Mouse (Mus musculus): Measurements from ENCODE around the gene Nedd9.

Nedd9 gene

DNA sequence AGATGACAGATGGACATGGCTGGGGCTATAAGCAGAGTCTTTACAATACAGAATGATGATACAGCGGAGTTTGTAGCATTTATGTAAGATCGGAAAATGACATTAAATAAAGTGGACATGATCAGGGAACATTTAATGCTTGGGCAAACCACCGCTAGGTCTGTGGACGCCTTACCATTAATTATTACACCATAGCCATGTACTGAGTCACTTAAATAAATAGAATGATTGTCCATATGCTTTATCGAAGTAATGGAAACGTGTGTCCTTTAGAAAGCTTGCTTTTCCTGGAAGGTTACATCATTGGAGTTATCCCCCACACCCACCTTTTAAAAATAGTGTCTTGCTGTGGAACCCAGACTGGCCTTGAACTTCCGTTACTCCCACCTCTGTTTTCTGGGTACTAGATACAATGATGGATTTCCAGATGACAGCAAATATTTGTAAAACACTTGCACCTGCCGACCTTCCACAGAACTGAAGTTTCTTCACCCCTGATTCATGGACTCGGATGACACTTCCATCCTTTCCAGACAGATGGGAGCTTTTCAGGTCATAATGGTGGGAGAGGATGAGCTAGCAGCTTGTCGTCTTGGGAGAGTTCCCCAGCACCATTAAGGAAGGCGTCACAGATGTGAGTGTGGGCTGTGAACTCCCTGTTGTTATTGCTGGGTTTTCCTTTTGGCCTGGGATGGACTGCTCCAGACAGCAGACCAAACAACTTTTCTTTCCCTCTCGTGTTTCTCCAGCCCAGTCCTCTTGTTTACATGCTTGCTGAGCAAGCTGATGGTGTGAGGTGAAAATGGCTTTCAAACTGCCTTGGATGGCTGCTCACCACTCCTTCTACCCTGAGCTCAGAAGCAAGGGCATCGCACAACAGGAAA lies 76.7 kb downstream of the Nedd9 start:
- ATAC-seq (ENCODE audit: low TSS enrichment) = no peak

DNA sequence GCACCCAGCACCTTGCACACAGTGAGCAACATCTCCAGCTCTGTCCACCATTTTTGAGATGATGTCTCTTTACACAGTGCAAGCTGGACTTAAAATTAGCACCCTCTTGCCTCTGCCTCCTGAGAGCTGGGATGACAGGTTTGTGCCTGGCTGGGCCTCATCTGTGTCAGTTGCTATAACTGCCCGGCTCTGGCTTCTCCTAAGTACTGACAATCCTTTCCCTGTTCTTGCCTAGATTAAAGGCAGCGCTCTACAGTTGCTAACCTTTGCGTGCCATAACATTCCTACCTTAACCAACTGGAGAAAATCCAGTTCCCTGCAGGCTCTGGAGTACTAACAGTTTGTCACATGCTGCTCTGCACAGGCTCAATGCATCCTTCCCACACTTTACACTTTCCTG lies 77.9 kb downstream of the Nedd9 start:
- ATAC-seq (ENCODE audit: low TSS enrichment) = no peak

DNA sequence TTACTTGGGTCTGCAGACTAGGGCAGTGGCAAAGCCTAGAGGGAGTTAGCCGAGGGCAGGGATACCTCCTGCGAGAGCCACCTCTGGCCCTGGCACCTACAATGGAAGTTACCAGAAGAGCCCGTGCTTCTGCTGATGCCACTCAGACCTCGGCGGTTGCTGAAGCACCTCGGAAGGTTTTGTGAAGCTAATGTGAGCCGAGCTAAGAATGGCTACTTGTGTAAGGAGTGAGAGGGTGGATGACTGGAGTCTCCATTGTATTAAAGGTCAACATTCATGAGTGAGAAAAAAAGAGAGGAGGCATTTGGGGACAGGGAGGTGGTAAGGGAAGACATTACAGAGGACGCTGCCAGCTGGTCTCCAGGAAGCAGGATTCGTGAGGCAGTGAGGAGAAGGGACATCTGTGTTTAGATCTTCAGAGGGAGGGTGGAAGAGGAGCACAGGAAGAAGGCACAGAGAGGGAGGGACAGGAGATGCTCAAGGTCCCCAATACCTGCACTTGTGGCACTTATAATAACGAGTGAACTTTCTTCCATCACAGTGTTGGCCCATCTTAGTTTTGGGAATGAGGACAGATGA lies 78.7 kb downstream of the Nedd9 start:
- ATAC-seq (ENCODE audit: low TSS enrichment) = peak; percentile 83

DNA sequence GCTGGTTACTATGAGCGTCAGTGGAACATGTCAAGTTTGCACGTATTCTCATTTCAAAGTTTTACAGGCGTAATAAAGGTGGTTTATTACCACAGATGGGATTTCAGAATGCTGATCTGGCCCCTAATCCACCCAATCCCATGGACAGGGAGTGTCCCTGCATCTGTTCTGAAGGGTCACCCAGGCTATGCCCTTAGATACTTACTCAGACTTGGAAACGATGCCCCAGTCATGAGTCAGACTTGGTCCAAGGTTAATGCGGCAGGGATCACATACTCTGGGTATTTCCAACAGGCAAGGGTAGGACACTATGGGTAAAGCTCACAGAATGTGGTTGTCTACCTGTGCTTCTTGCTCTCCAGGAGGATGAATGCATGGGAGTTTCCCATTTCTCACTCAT lies 82.2 kb downstream of the Nedd9 start:
- no peak for ATAC-seq (ENCODE audit: low TSS enrichment)

DNA sequence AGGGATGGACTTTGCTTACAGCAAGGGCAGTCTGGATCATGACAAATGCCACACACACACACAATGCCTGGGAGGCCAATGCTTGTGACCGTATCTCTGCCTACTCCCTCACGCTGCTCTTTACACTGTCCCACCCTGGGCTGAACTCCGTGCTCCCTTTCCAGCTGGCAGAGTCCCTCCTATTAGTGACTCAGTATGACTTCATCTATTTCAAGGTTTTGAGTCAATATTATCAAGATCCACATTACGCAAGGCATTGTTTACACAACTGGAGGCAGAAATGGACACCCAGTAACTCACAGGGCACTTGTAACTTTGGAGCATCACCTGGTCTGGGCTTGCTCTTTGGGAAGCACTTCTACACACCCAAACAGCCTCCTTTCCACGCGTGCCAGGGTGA lies 83.3 kb downstream of the Nedd9 start:
- ATAC-seq (ENCODE audit: low TSS enrichment) = no peak

DNA sequence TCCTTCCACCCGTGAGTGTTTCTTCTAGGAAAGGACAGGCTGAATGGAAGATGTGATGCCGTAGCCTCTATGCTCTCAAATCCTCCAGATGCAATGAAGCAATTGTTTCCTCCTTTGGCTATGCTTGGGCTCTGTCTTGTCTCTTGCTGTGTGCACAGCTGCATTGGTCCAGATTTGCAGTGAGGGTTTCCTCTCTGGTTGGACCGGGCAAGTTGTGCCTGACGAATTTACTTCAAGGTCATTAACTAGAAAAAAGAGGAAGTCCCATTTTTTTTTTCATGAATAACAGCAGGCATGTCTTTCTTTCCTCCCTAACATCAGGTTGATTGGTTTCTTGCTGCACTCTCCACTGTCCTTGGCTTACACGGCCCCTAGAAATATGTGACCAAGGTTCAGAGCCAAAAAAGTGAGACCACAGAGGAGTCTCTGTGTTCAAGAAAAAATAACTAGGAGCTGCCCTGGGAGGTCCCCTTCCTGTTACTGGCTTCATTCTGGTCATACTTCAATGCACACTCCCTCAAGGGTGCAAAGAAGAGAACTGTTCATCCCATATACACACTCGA lies 84.6 kb downstream of the Nedd9 start:
- ATAC-seq (ENCODE audit: low TSS enrichment) = no peak

DNA sequence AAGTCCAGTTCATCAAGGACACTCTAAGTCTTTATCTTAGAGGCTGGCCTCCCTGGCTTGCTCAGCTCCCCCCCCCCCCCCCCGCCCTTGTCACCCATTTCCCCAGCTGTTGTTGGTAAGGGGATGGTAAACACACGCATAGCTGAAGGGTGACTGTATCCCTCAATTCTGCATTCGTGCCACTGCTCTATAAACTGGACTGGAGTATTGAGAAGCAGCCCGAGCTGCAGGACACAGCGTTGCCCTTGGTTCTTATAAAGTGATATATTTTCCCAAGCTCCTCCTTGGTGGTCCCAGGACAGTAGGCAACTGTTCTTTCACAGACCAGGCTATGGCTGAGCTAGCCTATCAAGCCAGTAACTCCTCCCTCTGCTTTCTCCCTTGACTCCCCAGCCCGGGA lies 85.4 kb downstream of the Nedd9 start:
- no peak for ATAC-seq (ENCODE audit: low TSS enrichment)

DNA sequence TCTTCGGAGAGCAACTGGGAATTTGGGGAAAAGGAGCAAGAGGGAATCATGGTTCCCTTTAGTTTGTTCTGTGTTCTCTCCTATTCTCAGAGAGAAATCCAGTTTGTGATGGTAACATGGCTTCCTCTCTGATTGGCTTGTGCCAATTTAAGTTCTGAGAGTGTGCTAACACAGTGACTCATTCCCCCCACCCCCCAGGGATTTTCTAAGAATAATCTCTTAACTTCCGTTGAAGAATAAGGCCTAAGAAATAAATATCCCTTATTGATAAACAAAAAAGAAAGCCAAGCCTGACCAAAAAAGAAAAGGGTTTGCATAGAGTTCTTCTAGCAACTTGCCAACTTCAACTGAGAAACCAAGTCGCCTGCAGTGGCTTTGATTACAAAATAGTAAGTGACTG lies 86.9 kb downstream of the Nedd9 start:
- no peak for ATAC-seq (ENCODE audit: low TSS enrichment)

DNA sequence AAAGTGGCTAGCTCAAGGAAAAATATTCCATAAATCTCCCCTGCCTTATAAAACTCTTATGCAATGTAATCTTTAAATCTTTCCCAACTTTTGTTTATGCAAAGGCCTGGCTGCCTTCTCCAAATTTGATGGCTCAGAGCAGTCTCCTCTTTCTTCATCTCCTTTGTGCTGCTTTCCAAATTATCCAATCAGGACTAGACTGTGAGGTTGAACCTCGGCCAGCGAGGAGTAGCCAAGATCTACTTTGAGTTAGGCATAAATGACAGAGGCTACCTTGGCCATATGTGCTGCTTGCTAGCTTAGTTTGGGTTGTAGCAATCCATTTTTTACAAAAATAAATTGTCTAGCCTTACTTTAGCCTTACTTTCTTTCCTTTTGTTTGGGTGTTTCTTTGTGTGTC lies 95.0 kb downstream of the Nedd9 start:
- ATAC-seq (ENCODE audit: low TSS enrichment) = no peak

DNA sequence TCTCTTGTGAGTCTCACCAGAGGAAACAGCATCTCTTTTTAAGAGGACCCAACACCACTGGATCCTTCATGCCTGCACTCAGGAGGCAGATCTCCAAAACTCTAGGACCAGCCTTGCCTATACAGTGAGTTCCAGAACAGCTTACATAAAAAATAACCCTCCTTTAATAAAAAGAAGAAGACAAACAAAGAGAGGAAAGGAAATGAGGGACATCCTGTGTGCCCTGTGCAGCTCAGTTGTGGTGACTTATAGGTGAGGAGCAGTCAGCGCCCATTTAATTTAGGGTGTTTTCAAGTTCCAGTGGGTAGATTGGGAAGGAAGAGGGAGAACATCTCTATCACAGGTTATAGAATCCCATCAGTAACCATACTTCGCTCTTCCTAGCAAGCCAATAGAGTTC lies 96.5 kb downstream of the Nedd9 start:
- ATAC-seq (ENCODE audit: low TSS enrichment) = no peak

DNA sequence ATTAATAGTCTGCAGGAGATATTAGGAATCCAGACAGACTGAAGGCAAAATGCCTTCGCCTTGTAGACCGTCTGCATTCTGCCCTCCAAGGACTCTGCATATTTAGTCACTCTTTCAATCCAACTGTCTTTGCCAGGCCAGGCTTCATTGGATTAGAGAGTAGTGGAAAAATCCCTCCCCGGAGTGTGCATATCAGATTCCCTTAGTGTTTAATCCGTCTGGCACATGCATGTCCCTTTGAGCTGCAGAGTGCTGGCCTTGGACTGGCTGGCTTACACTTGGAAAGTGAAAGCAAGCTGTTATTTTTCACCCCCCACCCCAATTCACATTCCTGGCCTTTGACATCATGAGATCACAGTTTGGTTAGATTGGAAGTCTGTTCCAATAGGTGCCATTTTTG lies 100.6 kb downstream of the Nedd9 start:
- no peak for ATAC-seq (ENCODE audit: low TSS enrichment)

DNA sequence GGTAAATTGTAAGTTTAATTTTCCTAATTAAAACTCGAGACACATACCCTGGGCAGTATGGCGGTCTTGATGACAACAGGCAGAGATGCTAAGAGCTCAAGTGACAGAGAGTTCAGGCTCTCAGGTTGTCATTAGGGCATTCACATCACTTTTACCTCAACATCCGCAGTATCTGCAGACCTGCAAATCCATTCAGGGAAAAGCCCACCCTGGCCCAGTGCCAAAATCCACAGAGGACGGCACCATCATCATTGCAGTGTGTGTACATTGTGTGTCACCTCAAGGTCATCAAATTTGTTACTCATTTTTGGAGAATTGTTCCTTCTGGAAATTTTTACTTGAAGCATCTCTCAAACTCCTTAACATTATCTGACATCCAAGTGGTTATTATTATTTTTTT lies 102.3 kb downstream of the Nedd9 start:
- ATAC-seq (ENCODE audit: low TSS enrichment) = no peak

DNA sequence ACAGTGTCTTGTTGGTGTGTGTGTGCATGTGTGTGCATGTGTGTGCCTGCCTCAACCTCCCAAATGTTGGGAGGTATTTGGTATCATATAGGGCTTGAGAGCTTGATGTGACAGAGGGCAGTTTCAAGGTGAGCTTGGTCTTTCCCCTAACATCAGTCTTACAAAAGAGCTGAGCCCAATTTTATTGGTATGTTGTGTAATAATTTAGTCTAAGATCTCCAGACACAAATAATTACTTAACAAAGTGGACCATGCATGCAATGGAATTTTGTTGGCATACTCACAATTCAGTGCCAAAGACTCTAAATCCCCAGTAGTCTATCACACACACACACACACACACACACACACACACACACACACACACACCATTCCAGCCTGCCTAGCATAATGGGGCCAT lies 104.5 kb downstream of the Nedd9 start:
- ATAC-seq (ENCODE audit: low TSS enrichment) = no peak

DNA sequence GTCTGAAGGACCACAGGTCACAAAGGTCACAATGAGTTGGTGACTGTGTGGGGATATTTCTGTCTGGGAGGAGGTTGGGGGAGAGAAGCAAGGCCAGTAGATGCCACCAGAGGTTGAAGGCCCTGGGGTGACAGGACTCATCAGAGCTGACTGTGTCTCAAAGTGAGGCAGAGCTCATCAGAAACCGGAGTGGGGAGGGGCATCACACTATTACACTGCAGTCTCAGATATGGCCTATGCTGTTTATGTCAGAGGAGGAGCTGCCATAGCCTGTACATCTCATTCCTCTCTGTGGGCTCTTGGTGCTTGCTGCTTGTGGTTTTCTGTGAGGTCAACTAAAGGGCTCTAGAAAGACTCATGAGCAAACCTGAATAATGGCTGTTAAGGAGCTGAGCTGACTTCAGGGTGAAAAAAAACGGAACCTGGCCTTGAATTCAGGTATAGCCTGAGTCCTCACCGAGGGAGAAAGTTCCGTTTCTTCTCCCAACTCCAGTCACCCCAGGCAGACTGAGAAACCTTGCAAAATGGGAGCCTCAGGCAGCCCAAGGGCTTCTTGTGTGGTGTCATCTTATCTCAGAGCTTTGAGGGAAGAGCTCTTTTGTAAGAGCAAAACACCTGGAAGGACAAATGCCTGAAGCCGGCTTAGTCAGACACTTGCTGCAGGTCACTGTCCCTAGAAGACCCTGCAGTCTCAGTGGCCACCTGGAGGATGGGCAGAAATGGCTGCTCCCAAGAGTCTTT lies 105.2 kb downstream of the Nedd9 start:
- no peak for ATAC-seq (ENCODE audit: low TSS enrichment)

DNA sequence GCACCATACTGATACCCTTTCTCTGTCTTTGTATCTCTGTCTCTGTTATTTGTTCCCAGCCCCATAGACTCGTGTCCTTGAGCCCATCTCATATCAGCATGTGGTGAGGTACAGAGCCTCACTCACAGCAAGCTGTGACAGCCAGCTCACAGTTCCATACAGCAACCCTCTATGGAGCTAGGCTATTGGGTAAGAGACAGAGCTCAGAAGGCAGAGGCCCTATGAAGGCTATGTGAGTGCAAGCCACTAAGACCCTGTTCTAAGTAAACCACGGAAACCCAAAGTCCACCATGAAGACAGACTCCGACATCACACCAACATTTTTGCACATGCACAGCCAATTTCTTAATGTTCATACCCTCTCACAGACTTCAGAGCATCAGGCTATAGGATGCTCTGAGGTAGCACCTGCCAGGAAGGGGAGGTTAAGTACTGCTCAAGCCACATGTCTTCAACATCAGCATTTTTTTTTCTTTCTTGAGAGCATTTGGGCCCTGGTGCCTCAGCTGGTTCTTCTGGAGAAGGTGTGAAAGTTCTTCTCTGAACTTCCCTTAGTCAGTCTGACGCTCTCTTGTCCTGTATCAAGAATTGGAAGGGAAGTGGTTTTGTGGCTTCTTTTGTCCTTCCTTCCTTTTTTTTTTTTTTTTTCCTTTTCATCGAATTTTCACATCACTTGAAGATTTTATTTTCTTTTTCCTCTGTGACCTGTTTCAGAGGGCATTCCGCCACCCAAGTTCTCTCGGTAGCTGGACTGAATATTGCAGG lies 105.9 kb downstream of the Nedd9 start:
- ATAC-seq (ENCODE audit: low TSS enrichment) = no peak

DNA sequence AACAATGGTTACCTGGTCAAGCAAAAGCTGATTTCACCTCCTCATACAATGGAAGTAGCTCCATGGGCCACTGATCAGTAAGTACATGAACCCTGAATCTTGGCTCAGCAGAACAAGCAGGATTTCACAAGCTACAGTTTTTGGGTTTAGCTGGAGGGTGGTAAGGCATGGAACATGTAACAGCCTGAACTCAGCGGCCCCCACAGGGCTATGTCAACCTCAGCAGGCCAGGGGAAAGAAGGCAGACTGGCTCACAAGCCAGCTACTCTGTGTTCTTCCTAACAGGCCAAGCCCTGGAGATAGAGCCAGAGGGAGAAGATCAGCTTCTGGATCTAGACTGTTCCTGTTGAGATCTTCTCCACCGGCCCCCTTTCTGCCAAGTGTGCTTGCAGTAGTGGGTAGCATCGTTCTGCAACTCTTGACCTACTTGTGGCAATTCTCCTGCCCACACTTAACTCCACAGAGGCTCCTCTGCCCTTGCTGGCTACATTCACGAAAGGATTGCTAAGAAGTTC lies 107.2 kb downstream of the Nedd9 start:
- ATAC-seq (ENCODE audit: low TSS enrichment) = no peak

DNA sequence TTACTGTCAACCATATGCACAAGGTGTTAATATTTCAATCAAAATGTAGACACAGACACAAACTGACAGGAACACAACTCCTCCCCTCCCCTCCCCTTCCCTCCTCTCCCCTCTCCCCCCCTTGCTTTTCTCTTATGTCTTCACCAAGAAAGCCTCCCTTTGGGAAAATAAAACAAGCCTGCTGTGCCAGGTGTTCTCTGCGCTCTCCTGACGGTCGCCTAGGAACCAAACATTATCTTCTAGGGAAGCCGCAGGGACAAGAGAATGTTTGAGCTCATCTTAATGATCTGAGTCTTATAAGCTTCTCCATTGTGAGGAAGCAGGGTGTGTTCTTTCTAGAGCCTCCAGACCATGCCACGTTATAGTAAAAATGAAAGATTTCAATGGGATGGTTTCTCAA lies 108.7 kb downstream of the Nedd9 start:
- ATAC-seq (ENCODE audit: low TSS enrichment) = no peak

DNA sequence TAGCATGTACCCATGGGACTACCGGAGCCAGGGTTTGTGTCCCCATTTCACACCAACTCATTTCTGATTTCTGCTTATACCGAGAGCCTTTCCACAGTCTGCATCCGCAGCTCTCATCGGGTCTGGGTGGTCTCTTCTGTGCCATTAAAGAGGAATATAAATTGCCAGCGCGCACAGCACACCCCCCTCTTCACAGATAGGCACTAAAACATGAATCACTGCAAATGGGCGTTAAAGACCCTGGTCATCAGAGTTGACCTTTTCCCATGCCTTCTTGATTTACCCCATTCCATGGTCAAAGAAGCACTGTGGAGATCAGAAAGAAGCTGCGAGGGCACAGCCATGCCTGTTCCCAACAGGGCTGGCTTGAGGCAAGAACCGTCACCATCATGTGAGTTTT lies 109.3 kb downstream of the Nedd9 start:
- ATAC-seq (ENCODE audit: low TSS enrichment) = no peak

DNA sequence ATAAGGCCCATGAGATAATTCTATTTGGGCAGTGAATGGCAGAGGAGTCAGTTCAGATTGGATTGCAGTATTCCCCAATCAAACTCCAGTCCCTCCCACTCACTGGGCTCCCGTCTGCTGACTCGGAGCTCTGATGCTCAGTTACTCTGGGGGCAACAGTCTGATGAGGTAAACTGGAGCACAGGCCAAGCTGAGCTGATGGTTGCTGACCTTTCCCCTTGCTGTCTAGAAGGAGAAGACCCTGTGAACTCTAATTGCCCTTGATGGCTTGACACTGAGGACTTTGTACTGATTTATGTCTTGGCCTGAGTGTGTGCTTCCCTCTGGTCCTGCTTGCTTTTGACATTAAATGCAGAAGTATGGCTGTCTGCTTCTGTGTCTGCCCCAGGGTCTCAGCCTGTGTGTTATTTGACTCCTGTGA lies 110.1 kb downstream of the Nedd9 start:
- ATAC-seq (ENCODE audit: low TSS enrichment) = no peak

DNA sequence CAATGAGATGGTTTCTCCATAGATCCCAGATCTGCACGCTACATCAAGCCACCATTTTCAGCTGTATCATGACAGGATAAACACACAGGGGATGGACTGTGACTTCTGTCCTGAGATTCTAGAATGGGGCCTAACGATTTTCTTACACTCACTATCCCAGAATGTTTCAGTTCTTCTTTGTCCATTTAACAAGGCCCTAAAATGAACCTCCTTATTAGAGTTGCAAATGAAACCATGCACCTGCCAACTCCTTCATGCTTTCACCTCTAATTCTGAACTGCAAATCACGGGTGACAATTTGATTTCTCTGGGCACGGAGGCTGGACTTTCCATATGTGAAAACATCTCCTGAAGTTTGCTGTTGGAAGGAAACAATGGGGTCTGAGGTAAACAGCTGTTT lies 111.1 kb downstream of the Nedd9 start:
- ATAC-seq (ENCODE audit: low TSS enrichment) = no peak

DNA sequence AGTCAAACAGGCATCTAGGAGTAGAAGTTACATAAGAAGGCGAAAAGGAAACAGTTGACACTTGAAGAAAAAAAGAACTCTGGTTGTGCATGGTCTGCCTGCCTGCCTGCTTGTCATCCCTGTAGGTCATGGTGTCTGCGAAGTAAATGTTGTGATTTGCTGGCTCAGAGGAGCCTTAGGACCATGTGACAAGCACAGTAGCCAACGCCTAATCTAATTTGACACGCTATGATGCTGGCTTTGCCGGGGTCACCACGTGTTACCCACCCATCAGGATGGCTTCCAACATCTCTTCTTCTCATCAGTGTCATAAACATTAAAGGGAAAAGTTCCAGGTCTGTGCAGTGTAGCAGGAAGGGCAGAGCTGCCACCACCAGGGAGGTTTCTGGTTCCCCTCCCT lies 111.5 kb downstream of the Nedd9 start:
- no peak for ATAC-seq (ENCODE audit: low TSS enrichment)

DNA sequence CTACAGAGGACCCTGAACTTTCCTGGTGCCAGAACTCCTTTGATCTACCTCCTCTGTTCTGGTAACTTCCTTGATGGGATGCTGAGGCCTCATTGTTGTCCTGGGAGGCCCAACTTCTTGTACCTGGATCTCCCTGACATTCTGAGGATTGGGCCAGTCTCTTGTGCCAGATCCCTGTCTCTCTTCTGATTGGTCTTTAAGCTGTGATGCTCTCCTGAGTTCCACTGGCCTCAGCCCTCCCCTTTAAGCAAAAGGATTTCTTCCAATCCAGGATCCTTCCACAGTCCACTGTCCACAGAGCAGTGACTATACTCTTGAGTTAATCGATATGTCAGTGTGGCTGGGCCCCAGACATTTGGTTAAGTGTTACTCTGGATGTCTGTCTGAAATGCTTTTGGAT lies 112.3 kb downstream of the Nedd9 start:
- ATAC-seq (ENCODE audit: low TSS enrichment) = no peak
